Mouse (Mus musculus) cerebellum, adult 8-10 months (tissue): Measurements from ENCODE around the gene Spc24.
"Not testable (repeated sequence)": the region's sequence is repeated elsewhere in the genome, so short reads cannot be mapped to it uniquely, and the experiment has no call there.

Experiments used
- DNase-seq: peaks from one replicate; pipeline ENCODE4 v3.0.0; 2022

Gene Spc24

DNA sequence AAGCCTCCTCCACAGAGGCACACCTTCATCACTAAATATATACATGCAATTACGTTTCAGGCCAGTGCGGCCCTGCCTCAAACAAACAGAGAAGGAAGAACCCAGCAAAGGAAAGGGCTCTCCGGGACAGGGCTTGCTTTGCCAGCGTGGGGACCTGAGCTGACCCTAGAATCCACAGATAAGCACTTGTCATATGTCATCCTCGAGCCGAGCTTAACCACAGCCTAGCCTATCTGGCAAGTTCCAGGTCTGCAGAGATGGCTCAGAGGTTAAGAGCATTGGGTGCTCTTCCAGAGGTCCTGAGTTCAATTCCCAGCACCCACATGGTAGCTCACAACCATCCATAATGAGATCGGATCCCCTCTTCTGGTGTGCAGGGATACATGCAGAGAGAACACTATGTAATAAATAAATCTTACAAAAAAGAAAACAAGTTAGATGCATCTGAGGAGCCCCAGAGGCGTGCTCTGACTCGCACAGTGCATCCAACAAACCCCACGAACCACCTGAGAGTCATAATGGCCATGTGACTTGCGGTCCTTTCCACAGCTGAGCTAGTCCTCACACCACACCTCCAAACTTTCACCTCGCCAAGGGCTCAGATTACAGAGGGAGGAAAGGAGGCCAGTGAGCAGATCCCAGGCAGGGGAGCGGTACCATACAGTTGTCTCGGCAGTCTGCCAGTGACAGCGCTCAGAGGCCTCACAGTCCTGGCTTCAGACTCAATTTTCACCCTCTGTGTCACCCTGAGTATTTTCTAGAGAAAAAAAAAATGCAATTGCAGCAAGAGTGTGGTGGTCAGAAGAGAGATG, 21.8 kb upstream of the Spc24 start:
- no peak for DNase-seq

GRCm38 (mm10) chr9:21777726-21778125, 17.6 kb upstream of the Spc24 start:
- DNase-seq = no peak

- DNase-seq = no peak
Measured at GRCm38 (mm10) chr9:21774353-21774752, 14.2 kb upstream of the Spc24 start.

- not testable (repeated sequence) for DNase-seq
Measured at GRCm38 (mm10) chr9:21773396-21773795, 13.3 kb upstream of the Spc24 start.

DNA sequence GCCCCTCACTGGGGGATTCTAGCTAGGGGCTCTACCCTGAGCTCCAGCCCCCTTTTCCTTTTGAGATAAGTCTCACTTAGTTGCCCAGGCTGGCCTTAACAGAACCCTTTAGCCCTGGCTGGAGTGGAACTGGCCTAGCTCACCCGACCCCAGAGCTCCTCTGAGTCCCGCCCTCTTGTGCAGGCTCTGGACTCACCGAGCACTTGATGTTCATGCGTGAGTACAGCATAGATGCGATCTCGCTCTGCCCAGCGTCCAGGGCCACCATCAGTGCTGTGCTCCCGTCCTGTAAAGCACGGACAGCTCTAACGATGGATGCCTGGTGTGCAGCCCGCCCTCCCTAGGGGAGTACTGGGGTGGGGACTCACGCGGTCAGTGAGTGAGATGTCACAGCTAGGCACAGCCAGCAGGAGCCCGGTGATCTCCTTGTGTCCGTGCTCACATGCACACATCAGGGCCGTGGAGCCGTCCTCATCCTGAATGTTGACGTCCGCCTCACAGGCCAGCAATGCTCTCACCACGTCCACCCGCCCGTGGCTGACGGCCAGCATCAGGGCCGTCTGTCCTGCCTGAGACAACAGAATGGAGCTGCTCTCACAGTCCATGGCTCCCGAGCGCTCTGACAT, 9.6 kb upstream of the Spc24 start:
- DNase-seq = peak; percentile 57

GRCm38 (mm10) chr9:21768511-21769411, 8.7 kb upstream of the Spc24 start:
- peak; percentile 60 for DNase-seq

DNA sequence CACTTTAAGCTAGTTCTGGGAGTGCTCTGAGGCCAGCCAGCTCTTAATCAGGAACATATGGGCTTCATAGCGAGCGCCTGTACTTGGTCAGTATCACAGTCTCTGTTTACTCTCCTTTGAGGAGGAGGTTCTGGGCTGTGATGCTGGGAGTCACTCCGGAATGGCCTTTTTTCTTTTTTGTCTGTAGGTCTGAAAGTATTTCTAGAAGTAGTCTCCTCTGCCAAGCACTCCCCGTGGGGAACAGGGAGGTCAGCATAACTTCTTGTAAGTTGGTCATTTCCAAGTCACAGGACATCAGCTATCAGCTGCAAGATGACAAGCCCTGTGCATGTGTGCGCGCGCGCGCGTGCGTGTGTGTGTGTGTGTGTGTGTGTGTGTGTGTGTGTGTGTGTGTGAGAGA, 7.8 kb upstream of the Spc24 start:
- DNase-seq = peak; percentile 69

DNA sequence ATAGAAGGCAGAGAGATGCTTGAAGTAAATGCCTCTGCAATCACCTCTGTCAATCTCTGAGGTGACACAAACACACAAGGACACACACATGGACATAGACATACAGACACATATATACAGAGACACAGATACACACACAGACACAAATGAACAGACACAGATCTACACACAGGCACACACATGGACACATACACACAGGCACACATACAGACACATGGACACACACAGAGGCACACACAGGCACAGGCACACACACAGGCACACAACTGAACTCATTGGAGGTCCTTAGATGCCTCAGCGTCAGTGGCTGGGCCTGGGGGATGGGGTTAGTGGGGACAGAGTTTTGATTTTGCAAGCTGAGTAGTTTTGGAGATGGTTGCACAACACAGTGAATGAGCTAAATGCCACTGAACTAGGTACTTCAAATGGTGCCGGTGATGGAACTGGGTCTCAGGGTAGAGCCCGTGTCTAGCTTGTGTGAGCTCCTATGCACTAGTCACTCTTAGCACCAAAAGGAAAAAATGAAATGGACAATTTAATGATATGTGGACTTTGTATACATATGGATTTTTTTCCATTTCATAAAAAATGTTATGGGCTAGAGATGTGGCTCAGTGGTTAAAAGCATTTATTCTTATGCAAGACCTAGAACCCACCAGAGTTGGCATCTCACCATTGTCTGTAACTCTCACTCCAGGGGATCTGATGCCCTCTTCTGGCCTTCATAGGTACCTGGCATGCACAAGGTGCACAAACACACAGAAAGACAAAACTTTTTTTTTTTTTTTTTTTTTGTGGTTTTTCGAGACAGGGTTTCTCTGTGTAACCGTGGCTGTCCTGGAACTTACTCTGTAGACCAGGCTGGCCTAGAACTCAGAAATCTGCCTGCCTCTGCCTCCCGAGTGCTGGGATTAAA, 4.2 kb upstream of the Spc24 start:
- no peak for DNase-seq

- DNase-seq = no peak
Measured at GRCm38 (mm10) chr9:21762135-21762534, 2.0 kb upstream of the Spc24 start.

- DNase-seq = no peak
Measured at GRCm38 (mm10) chr9:21759718-21760117, 385 bp downstream of the Spc24 start.

DNA sequence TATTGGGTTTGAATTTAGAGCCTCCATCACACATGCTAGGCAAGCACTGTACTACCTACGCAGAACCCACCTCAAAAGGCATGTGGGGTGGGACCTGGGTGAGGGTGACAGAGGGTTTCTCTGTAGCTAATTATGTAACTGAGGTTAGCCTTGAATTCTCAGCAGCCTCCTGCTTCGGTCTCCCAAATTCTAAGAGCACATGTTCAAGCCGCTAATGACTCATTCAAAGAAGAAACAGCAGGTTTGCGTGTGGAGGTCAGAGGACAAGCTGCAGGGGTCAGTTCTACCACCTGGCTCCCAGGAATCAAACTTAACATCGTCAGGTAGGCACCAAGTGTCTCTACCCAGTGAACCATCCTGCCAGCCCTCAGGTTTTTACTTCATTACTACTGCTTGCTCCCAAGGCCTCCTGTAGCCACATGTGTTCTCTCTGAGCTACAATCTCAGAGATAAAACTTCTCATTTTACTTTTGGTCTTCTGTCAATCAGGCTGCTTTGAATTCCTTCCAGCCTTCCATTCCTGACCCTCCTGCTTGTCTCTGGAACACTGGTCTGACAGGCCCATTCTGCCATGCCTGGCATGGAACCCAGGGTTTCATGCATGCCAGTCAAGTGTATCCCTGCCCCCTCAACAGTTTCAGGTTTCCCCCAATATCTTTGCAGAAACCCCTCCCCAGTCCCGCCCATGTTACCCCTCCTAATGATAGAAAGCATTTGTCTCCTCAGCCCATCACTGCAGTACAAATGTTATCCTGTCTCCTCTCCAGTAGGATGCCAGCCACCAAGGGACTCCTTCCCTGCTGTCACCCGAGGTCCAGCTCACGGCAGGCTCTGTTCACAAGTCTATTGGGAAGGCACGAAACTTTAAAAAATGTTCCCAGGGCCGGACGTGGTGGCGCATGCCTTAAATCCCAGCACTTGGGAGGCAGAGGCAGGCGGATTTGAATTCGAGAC, 1.2 kb downstream of the Spc24 start:
- no peak for DNase-seq

GRCm38 (mm10) chr9:21754516-21755321, 5.4 kb downstream of the Spc24 start:
- DNase-seq = no peak

- DNase-seq = peak; percentile 80
Measured at GRCm38 (mm10) chr9:21754003-21754402, 6.1 kb downstream of the Spc24 start.

DNA sequence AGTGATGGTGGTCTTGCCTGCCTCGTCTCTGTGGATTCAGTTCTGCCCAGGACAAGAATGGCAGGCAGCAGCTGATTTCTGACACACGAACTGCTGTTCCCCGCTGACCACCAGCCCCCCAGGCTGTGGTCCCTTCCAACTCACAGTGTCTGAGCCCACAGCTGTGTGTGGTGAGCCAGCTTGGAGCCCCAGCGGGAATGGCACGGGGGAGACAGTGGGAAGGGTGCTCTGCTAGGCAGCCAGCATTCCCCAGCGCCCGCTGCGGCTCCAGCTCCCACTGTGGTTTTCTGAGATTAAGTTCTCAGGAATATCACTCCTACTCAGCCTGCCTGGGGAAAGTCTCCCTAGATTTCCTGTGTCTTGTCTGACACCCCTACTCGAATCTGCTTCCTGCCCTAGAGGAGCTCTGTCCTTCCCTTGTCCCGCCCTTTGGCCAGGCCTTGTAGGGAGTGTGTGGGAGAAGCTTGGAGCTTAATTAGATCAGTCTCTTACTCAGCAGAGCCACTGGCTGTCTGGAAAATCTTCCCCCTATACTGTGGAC, 7.8 kb downstream of the Spc24 start:
- no peak for DNase-seq

DNA sequence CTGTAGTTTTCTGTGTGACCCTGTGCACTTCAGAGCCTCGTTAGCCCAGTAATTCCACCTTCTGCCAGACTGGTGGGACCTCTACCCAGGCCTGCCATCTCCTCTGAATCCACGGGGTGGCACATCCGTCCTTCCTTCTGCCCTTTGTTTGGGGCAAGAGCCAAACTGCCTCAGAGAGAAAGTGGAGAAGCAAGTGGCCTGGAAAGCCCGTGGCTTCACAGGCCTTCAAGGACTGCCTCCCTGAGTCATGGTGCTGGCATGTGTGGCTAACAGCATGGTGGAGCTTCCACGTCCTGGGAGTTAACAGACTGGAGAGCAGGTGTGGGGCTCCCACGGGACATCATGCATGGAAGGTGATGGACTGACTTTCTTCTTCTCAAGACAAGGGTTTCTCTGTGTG, 8.8 kb downstream of the Spc24 start:
- DNase-seq = peak; percentile 45

GRCm38 (mm10) chr9:21750370-21750769, 9.7 kb downstream of the Spc24 start:
- DNase-seq = no peak

DNA sequence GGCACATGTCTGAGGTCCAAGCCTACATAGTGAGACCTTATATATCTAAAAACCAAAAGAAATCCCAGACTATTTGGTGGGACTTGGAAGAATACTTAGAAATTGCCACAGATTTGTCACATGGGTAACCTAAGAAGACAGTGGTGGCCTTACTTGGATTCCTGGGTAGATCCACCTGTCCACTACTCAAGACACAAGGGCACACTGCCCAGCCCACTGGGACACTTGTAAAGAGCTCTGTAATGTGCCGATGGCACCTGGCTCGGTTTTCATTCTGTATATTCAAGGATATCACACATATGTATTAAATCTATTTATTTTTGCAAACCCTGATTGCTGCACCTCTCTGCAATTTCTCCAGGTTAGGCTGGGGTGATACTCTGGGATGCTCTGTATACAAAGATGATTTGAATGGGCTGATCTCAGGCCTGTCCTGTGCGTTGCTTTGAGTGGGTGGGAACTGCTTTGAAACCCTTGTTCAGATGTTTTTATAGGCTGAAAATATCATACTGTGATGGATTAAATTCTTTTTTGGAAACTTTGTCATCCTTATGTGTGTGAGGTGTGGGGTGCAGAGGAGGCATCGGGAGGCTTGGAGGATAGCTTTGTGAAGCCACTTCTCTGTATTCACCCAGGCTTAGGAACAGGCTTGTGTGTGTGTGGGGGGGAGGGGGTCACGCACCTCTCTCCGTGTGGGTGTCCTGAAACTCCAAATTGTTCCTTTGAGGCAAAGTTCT, 10.6 kb downstream of the Spc24 start:
- DNase-seq = no peak

DNA sequence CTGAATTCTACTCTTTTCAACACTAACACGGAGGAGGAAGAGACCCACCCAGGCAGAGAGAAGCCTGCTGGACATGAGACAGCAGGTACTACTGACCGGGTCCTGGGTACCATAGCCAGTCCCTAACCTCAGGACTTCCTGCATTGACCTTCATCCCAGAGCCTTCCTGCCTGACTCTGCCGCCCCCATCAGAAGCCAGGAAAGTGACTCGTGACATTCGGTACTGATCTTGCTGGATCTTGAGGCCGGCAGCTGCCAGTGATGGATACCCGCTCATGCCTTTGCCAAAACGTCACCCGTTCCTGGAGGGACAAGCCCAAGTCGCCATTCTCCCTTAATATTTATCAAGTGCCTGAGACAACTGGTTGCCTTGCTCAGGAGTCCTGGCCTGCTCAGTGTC, 11.6 kb downstream of the Spc24 start:
- DNase-seq = peak; percentile 54

GRCm38 (mm10) chr9:21748033-21748432, 12.1 kb downstream of the Spc24 start:
- peak; percentile 92 for DNase-seq
